16 mouse cellular contexts compared by ENCODE assay signal in the genomic region with DNA sequence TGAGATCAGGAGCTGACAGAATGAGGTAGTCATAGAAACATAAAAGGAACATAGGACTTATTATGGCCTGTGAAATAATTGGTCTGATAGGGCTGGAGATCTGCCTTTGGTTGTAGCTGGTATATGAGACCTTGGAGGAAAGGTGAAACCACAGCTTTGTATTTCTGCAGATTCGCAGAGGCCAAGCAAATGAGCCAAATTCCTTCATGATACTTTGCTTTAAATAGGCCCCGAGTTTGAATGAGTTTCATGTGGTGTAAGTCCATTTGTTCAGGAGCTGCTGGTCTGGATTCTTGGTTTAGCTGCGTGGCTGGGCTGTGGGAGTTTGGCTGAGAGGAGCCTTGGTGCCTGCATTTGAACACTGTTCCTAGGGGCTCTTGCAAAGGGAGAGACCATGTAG.
"Had no signal": no experiment of that assay in that cellular context is flagged by ENCODE, and none has a peak within 500 bp of the region (broad histone marks: within the 10 kb centered on the region; RNA-seq: fewer than 3 reads in every experiment).

No protein-coding gene starts in this region.

- H3K4me2 ChIP-seq: liver, embryonic 12.5 days; lung, embryonic 14.5 days; neural tube, embryonic 15.5 days had no signal

- H3K27me3 ChIP-seq: liver, embryonic 12.5 days; neural tube, embryonic 15.5 days had no signal

- H3K4me1 ChIP-seq: liver, embryonic 12.5 days; midbrain, embryonic 10.5 days had no signal

- H3K27ac ChIP-seq: left cerebral cortex, adult 2 months; liver, embryonic 12.5 days; midbrain, embryonic 10.5 days; neural tube, embryonic 15.5 days had no signal

- H3K36me3 ChIP-seq: liver, embryonic 12.5 days; midbrain, embryonic 10.5 days; neural tube, embryonic 15.5 days had no signal

- H3K4me3 ChIP-seq: left cerebral cortex, adult 2 months; liver, embryonic 12.5 days; midbrain, embryonic 10.5 days; myocyte; neural tube, embryonic 15.5 days had no signal

- H3K9me3 ChIP-seq: liver, embryonic 12.5 days; midbrain, embryonic 10.5 days; neural tube, embryonic 15.5 days had no signal

- H3K9ac ChIP-seq: liver, embryonic 12.5 days; lung, embryonic 14.5 days; neural tube, embryonic 15.5 days had no signal

- ATAC-seq: liver, embryonic 12.5 days had no signal

- DNase-seq: kidney, adult 11 months; kidney, postnatal 14 days; lung, embryonic 14.5 days; lung, postnatal 10 days; lung, postnatal 4 days; midbrain, embryonic 14.5 days; right cerebral cortex, adult 18-20 months; right cerebral cortex, postnatal 25 days; spleen, adult 18-20 months; thymus, adult 2 months; thymus, postnatal 25 days had no signal
